23 mouse cellular contexts compared by ENCODE assay signal in the genomic region with DNA sequence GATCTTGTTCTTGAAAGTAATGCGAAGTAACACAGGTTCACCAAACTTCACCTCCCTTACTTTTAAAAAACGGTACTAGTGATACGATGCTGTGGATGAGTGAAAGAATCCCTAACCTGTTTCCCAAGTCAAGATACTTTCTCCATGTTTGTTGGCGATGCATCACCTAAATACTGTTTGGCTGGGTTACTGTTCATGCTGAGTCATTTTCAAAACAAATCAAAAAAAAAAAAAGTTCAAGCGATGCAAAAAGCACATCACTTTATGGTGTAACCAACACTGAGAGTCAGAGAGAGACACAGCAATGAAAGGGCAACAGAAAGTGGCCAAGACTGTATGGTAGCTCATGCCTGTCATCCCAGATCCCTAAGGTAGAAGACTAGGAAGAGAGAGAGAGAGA.
"Had no signal": no experiment of that assay in that cellular context is flagged by ENCODE, and none has a peak within 500 bp of the region (broad histone marks: within the 10 kb centered on the region; RNA-seq: fewer than 3 reads in every experiment).

No protein-coding gene starts in this region.

- H3K27me3 ChIP-seq: lung, embryonic 15.5 days; megakaryocyte, embryonic 14.5 days; midbrain, embryonic 12.5 days; neural tube, embryonic 13.5 days; neural tube, embryonic 15.5 days had no signal

- DNase-seq: liver, postnatal 0 days; lung, adult 2 months; lung, postnatal 14 days; lung, postnatal 36 days; midbrain, embryonic 14.5 days; retina, postnatal 1 day; right cerebral cortex, adult 18-20 months; right cerebral cortex, postnatal 25 days; right cerebral cortex, postnatal 4 days; spleen, adult 18-20 months; thymus, adult 18-20 months; thymus, postnatal 14 days; thymus, postnatal 36 days had no signal

- H3K27ac ChIP-seq: lung, embryonic 15.5 days; macrophage; midbrain, embryonic 10.5 days; midbrain, embryonic 12.5 days; neural tube, embryonic 13.5 days; neural tube, embryonic 15.5 days had no signal

- H3K9ac ChIP-seq: liver, postnatal 0 days; lung, embryonic 15.5 days; midbrain, embryonic 12.5 days; neural tube, embryonic 13.5 days; neural tube, embryonic 15.5 days had no signal

- ATAC-seq: liver, postnatal 0 days; lung, postnatal 0 days; midbrain, embryonic 16.5 days had no signal

- H3K4me3 ChIP-seq: lung, embryonic 15.5 days; megakaryocyte, embryonic 14.5 days; midbrain, embryonic 10.5 days; midbrain, embryonic 12.5 days; myocyte; neural tube, embryonic 13.5 days; neural tube, embryonic 15.5 days had no signal

- H3K4me1 ChIP-seq: megakaryocyte, embryonic 14.5 days; midbrain, embryonic 10.5 days; midbrain, embryonic 12.5 days; neural tube, embryonic 13.5 days; neural tube, embryonic 15.5 days had no signal

- H3K9me3 ChIP-seq: lung, embryonic 15.5 days; midbrain, embryonic 10.5 days; midbrain, embryonic 12.5 days; neural tube, embryonic 13.5 days; neural tube, embryonic 15.5 days had no signal

- H3K36me3 ChIP-seq: lung, embryonic 15.5 days; midbrain, embryonic 10.5 days; midbrain, embryonic 12.5 days; neural tube, embryonic 13.5 days; neural tube, embryonic 15.5 days had no signal

- H3K4me2 ChIP-seq: lung, embryonic 15.5 days; midbrain, embryonic 12.5 days; neural tube, embryonic 13.5 days; neural tube, embryonic 15.5 days had no signal
